Mouse (Mus musculus) megakaryocyte-erythroid progenitor cell, adult 5-6 weeks (primary cell): ENCODE data around the gene Il19. TPM values are rescaled to one million over a fixed set of nuclear protein-coding genes. Genes with fewer than 3 reads are reported as not detected.

Source experiments
- ATAC-seq: replicated peaks from 2 replicates; pipeline ENCODE4 v1.8.0; 2016; ENCODE audit warnings: mild to moderate bottlenecking, inconsistent platforms; ENCODE audit not compliant: severe bottlenecking, poor library complexity, low FRiP score, low TSS enrichment
- total RNA-seq, 2 experiments: library from RNA; stranded (forward) in 1 of 2; stranded (reverse) in 1 of 2; fragments of 200-1000, 215-1000 nt in 1 of 2; fragments of >200 nt in 1 of 2; fragmentation: Nextera tagmentation in 1 of 2; gene quantifications; 2 replicates each; pipeline ENCODE4 v1.2.3; 2014 to 2017

Il19 gene
- total RNA-seq, 2 experiments from 2014 or later: not detected

DNA sequence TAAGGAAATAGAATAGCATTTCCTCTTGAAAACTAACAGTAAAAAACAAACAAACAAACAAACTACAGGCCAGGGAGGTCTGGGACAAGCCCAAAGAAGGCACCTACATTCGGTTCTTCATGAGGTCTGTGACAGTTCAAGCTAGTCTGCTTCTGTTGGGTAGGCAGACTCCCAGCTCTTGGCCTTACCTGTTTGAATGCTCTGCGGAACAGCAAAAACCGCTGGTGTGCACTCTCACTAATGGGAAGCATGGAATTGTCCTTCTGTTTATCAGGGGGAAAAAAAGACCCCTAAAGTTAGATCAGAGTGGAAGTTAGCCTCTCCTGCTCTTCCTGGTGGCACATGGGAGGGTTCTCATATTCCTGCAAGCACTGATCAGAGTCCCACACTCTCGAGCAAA lies 56.8 kb downstream of the Il19 start:
- ATAC-seq: no peak

Other genes starting within 250 kb of the Il19 start
- not detected in 2 replicates for gene Gm29427, start 224.3 kb downstream of the Il19 start, total RNA-seq (2014; fragmentation: Nextera tagmentation)
- 0.19 TPM in 1 of 2 replicates, not detected in the other for gene Gm29427, start 224.3 kb downstream of the Il19 start, total RNA-seq (2017)
- 14.4 and 15.9 TPM in 2 replicates for gene Yod1, start 222.8 kb downstream of the Il19 start, total RNA-seq (2014; fragmentation: Nextera tagmentation)
- 12.4 and 15.7 TPM in 2 replicates for gene Yod1, start 222.8 kb downstream of the Il19 start, total RNA-seq (2017)
- gene Pfkfb2, start 210.9 kb downstream of the Il19 start, total RNA-seq (2014; fragmentation: Nextera tagmentation): 22.6 and 26.7 TPM in 2 replicates
- 16.0 and 18.3 TPM in 2 replicates for gene Pfkfb2, start 210.9 kb downstream of the Il19 start, total RNA-seq (2017)
- 0.66 and 1.5 TPM in 2 replicates for gene AA986860, start 208.1 kb downstream of the Il19 start, total RNA-seq (2014; fragmentation: Nextera tagmentation)
- 0.50 and 0.94 TPM in 2 replicates for gene AA986860, start 208.1 kb downstream of the Il19 start, total RNA-seq (2017)
- gene Fcamr, start 139.2 kb downstream of the Il19 start, total RNA-seq (2014; fragmentation: Nextera tagmentation): not detected in 2 replicates
- gene Fcamr, start 139.2 kb downstream of the Il19 start, total RNA-seq (2017): not detected in 2 replicates
- not detected in 2 replicates for gene Pigr, start 113.4 kb downstream of the Il19 start, total RNA-seq (2014; fragmentation: Nextera tagmentation)
- not detected in 2 replicates for gene Pigr, start 113.4 kb downstream of the Il19 start, total RNA-seq (2017)
- 1.1 TPM in 1 of 2 replicates, not detected in the other for gene Fcmr, start 74.4 kb downstream of the Il19 start, total RNA-seq (2014; fragmentation: Nextera tagmentation)
- gene Fcmr, start 74.4 kb downstream of the Il19 start, total RNA-seq (2017): not detected in 2 replicates
- gene Il24, start 52.7 kb downstream of the Il19 start, total RNA-seq (2014; fragmentation: Nextera tagmentation): not detected in 2 replicates
- not detected in 2 replicates for gene Il24, start 52.7 kb downstream of the Il19 start, total RNA-seq (2017)
- not detected in 2 replicates for gene Il20, start 28.7 kb downstream of the Il19 start, total RNA-seq (2014; fragmentation: Nextera tagmentation)
- gene Il20, start 28.7 kb downstream of the Il19 start, total RNA-seq (2017): not detected in 2 replicates
- not detected in 2 replicates for gene Il10, start 79.7 kb upstream of the Il19 start, total RNA-seq (2014; fragmentation: Nextera tagmentation)
- not detected in 2 replicates for gene Il10, start 79.7 kb upstream of the Il19 start, total RNA-seq (2017)
- 43.1 and 46.2 TPM in 2 replicates for gene Mapkapk2, start 157.7 kb upstream of the Il19 start, total RNA-seq (2014; fragmentation: Nextera tagmentation)
- gene Mapkapk2, start 157.7 kb upstream of the Il19 start, total RNA-seq (2017): 37.1 and 42.6 TPM in 2 replicates
- 18.2 and 19.6 TPM in 2 replicates for gene Dyrk3, start 198.2 kb upstream of the Il19 start, total RNA-seq (2014; fragmentation: Nextera tagmentation)
- gene Dyrk3, start 198.2 kb upstream of the Il19 start, total RNA-seq (2017): 20.0 and 31.3 TPM in 2 replicates
- 73.6 and 79.4 TPM in 2 replicates for gene Eif2d, start 213.1 kb upstream of the Il19 start, total RNA-seq (2014; fragmentation: Nextera tagmentation)
- gene Eif2d, start 213.1 kb upstream of the Il19 start, total RNA-seq (2017): 37.4 and 48.3 TPM in 2 replicates